Mouse (Mus musculus): ENCODE data around the gene A730009L09Rik. TPM values are rescaled to one million over a fixed set of nuclear protein-coding genes. Genes with fewer than 3 reads are reported as not detected.

A730009L09Rik gene
- not detected in 2 replicates for polyA plus RNA-seq (2012; rRNA removed)

DNA sequence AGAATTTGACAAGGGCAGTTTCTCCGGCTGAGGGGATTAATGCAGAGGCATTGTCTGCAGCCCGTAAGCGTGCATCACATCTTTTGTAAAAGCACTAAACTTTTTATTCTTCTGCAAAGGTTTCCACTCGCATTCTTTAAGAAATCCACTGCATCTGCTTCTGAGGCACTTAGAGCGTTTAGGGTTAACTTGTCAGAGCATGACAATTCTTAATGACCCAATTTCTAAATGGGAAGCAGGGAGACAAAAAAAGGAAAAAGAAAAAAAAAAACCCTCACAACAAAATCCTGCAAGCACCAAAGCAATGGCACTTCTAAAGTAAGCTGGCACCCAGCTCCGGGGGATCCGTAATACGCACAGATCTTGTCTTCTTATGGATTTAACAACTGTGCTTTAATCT is at the start of gene A730009L09Rik:
Gene A730009L09Rik, plus strand, starts transcription at position 301 of the 400 bp plus-strand sequence.
- H3K4me1 ChIP-seq (ENCODE audit: control insufficient read depth, insufficient read depth, insufficient read length, low read length), result no peaks in the 10 kb centered on the region
- H3K27me3 ChIP-seq (ENCODE audit: control insufficient read depth, insufficient read depth, low read length), result no peaks in the 10 kb centered on the region
- no peak for TF ChIP-seq CTCF (IDR thresholded peaks at IDR 0.05; ENCODE audit: extremely low read depth, insufficient read length, insufficient replicate concordance, low read depth, low read length)
- no peak for TF ChIP-seq POLR2A (IDR thresholded peaks at IDR 0.05; ENCODE audit: low read depth, low read length)
- no peak within 1 kb of the TSS for H3K4me3 ChIP-seq (ENCODE audit: low read depth, low read length)
- WGBS, result 90% methylated on average over 8 of the region's 8 CpGs
- H3K36me3 ChIP-seq (ENCODE audit: control insufficient read depth, insufficient read depth, low read length), result no peaks in the 10 kb centered on the region
- no peak within 1 kb of the TSS for H3K27ac ChIP-seq (ENCODE audit: insufficient read depth, low read depth, low read length)

DNA sequence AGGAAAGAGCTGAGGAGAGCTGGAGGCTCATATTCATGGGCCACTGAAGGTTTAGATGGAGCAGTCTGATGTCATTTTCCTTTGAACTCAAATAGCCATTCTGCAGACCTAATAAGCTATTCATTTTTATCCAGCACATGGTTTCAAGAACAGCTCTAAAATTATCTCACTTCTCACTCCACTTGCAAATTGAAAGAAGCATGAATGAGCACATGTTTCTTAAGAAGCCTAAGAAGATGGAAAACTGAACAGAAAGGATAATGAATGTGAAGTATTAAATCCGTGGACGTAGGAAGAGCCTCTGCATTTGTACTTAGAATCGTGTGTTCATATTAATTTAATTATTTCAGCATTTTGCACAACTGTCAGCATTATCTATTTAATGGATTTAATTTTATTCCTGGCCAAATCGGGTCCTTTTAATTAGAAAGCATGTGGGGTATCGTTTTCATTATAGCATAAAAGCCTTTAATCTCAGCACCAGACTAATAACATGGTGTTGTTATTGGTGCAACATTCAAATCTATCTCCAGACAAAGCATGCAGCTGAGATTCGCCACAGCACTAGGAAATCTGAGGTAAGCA is 49.2 kb upstream of the A730009L09Rik start:
- WGBS, result 80% methylated on average over 6 of the region's 6 CpGs
- H3K27ac ChIP-seq (ENCODE audit: insufficient read depth, low read depth, low read length), result no peak overlapping the region
- TF ChIP-seq POLR2A (IDR thresholded peaks at IDR 0.05; ENCODE audit: low read depth, low read length), result no peak
- TF ChIP-seq CTCF (IDR thresholded peaks at IDR 0.05; ENCODE audit: extremely low read depth, insufficient read length, insufficient replicate concordance, low read depth, low read length), result no peak
- H3K36me3 ChIP-seq (ENCODE audit: control insufficient read depth, insufficient read depth, low read length), result no peaks in the 10 kb centered on the region
- no peaks in the 10 kb centered on the region for H3K4me1 ChIP-seq (ENCODE audit: control insufficient read depth, insufficient read depth, insufficient read length, low read length)
- no peak overlapping the region for H3K4me3 ChIP-seq (ENCODE audit: low read depth, low read length)
- H3K27me3 ChIP-seq (ENCODE audit: control insufficient read depth, insufficient read depth, low read length), result no peaks in the 10 kb centered on the region

DNA sequence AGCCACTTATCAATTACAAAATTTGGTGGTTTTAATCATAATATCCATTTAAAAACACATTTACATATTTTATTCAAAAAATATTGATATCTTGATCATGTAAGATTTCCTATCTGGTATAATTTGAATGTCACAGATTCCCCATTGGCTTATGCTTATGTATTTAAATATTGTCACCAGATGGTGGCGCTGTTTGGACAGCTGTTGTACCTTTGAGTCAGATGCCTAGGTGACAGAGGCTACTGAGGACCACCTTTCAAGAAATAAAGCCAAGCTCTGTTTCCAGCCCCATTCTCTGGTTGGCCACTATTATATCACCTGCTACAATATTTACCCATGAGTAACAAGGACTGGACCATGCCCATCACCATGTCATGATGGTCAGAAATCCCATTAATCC is 46.0 kb upstream of the A730009L09Rik start:
- Histone ChIP-seq H3K4me1 (ENCODE audit: control insufficient read depth, insufficient read depth, insufficient read length, low read length) (no peaks in the 10 kb centered on the region), H3K36me3 (ENCODE audit: control insufficient read depth, insufficient read depth, low read length) (no peaks in the 10 kb centered on the region), H3K27me3 (ENCODE audit: control insufficient read depth, insufficient read depth, low read length) (no peaks in the 10 kb centered on the region), H3K4me3 (ENCODE audit: low read depth, low read length) (no peak overlapping the region), H3K27ac (ENCODE audit: insufficient read depth, low read depth, low read length) (no peak overlapping the region)
- 18% methylated on average over 1 of the region's 1 CpGs for WGBS
- TF ChIP-seq CTCF (IDR thresholded peaks at IDR 0.05; ENCODE audit: extremely low read depth, insufficient read length, insufficient replicate concordance, low read depth, low read length) (no peak), POLR2A (IDR thresholded peaks at IDR 0.05; ENCODE audit: low read depth, low read length) (no peak)

GRCm38 (mm10) chr16:84469994-84470393 is 44.9 kb upstream of the A730009L09Rik start:
- Histone ChIP-seq H3K36me3 (ENCODE audit: control insufficient read depth, insufficient read depth, low read length) (no peaks in the 10 kb centered on the region), H3K4me3 (ENCODE audit: low read depth, low read length) (no peak overlapping the region), H3K27ac (ENCODE audit: insufficient read depth, low read depth, low read length) (no peak overlapping the region), H3K27me3 (ENCODE audit: control insufficient read depth, insufficient read depth, low read length) (no peaks in the 10 kb centered on the region), H3K4me1 (ENCODE audit: control insufficient read depth, insufficient read depth, insufficient read length, low read length) (no peaks in the 10 kb centered on the region)
- WGBS, result 67% methylated on average over 1 of the region's 1 CpGs
- TF ChIP-seq CTCF (IDR thresholded peaks at IDR 0.05; ENCODE audit: extremely low read depth, insufficient read length, insufficient replicate concordance, low read depth, low read length) (no peak), POLR2A (IDR thresholded peaks at IDR 0.05; ENCODE audit: low read depth, low read length) (no peak)

DNA sequence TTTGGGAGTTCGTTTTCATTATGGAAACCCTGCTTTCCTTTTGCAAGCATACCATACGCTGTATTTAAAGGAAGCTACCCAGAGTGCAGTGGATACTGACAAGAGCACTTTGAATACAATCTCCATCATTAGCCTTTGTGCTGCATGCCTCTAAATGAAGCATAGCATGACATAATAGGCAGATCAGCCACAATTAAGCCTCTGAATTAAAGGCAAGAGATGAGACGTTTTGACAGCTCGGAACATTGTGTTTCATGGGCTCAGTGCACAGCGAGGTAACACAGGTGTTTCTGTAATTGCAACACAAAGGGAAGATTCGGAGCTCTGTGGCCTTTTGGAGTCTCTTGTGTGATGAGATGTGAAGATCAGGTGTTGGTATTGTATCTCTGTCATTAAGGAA is 41.5 kb upstream of the A730009L09Rik start:
- TF ChIP-seq CTCF (IDR thresholded peaks at IDR 0.05; ENCODE audit: extremely low read depth, insufficient read length, insufficient replicate concordance, low read depth, low read length), result no peak
- no peak for TF ChIP-seq POLR2A (IDR thresholded peaks at IDR 0.05; ENCODE audit: low read depth, low read length)
- WGBS, result 81% methylated on average over 6 of the region's 6 CpGs
- no peaks in the 10 kb centered on the region for H3K4me1 ChIP-seq (ENCODE audit: control insufficient read depth, insufficient read depth, insufficient read length, low read length)

DNA sequence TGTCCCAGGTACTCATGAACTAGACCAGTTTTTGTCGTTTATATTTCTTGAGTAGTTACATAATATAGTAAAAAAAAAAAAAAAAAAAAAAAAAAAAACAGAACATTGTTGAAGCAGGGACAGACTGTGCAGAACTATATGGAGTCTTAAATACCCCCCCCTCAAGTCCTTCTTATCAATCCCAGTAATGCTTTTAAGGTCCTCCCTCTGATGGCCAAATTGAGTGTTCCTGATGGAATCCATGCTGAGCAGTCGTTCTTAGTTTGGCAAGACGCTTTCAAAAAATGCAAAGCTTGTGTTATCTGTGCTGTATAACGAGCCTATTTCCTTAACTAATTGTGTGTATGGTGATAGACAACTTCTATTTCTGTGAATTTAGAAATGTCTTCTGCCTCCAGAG is 40.2 kb upstream of the A730009L09Rik start:
- Histone ChIP-seq H3K4me3 (ENCODE audit: low read depth, low read length) (no peak overlapping the region), H3K36me3 (ENCODE audit: control insufficient read depth, insufficient read depth, low read length) (no peaks in the 10 kb centered on the region), H3K27ac (ENCODE audit: insufficient read depth, low read depth, low read length) (no peak overlapping the region), H3K4me1 (ENCODE audit: control insufficient read depth, insufficient read depth, insufficient read length, low read length) (no peaks in the 10 kb centered on the region), H3K27me3 (ENCODE audit: control insufficient read depth, insufficient read depth, low read length) (no peaks in the 10 kb centered on the region)
- TF ChIP-seq CTCF (IDR thresholded peaks at IDR 0.05; ENCODE audit: extremely low read depth, insufficient read length, insufficient replicate concordance, low read depth, low read length) (no peak), POLR2A (IDR thresholded peaks at IDR 0.05; ENCODE audit: low read depth, low read length) (no peak)
- 63% methylated on average over 4 of the region's 4 CpGs for WGBS

More for the DNA sequence above, 41.5 kb upstream of the A730009L09Rik start:
- H3K27me3 ChIP-seq (ENCODE audit: control insufficient read depth, insufficient read depth, low read length), result no peaks in the 10 kb centered on the region
- H3K36me3 ChIP-seq (ENCODE audit: control insufficient read depth, insufficient read depth, low read length), result no peaks in the 10 kb centered on the region
- H3K4me3 ChIP-seq (ENCODE audit: low read depth, low read length), result no peak overlapping the region
- no peak overlapping the region for H3K27ac ChIP-seq (ENCODE audit: insufficient read depth, low read depth, low read length)

DNA sequence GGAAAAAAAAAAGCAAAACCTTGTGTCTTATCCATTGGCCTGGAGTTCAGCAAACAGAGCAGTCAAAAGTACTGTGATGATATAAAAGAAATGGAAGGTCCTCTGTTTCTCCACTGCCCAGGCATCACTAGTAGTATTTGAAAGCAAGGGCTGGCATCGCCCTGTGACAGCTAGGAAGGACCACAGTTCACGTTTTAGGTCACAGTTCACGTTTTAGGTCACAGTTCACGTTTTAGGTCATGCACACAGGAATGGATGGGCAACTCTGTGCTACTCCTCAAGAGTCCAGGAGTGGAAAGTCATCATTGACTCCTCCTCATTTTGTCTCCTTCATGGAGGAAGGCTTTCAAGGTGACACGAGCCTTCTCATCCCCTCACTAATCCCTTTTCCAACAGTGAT is 38.0 kb upstream of the A730009L09Rik start:
- Histone ChIP-seq H3K27ac (ENCODE audit: insufficient read depth, low read depth, low read length) (no peak overlapping the region), H3K36me3 (ENCODE audit: control insufficient read depth, insufficient read depth, low read length) (no peaks in the 10 kb centered on the region), H3K4me3 (ENCODE audit: low read depth, low read length) (no peak overlapping the region), H3K4me1 (ENCODE audit: control insufficient read depth, insufficient read depth, insufficient read length, low read length) (no peaks in the 10 kb centered on the region), H3K27me3 (ENCODE audit: control insufficient read depth, insufficient read depth, low read length) (no peaks in the 10 kb centered on the region)
- no peak for TF ChIP-seq CTCF (IDR thresholded peaks at IDR 0.05; ENCODE audit: extremely low read depth, insufficient read length, insufficient replicate concordance, low read depth, low read length)
- no peak for TF ChIP-seq POLR2A (IDR thresholded peaks at IDR 0.05; ENCODE audit: low read depth, low read length)
- 72% methylated on average over 5 of the region's 5 CpGs for WGBS
